Mouse (Mus musculus) CD8-positive naive resting alpha-beta T cell, adult 57 days (primary cell): ENCODE measurements around the gene Ltbp3. TPM values are rescaled to one million over a fixed set of nuclear protein-coding genes. Genes with fewer than 3 reads are reported as not detected.

Experiments
- total RNA-seq: library from RNA; stranded (reverse); gene quantifications from one replicate; pipeline ENCODE4 v1.2.4, GENCODE M21; 2023

Gene Ltbp3
- total RNA-seq, result not detected

GRCm38 (mm10) chr19:5740320-5741317 lies at the start of gene Ltbp3:
Gene Ltbp3, plus strand, starts transcription at chr19:5740904.

GRCm38 (mm10) chr19:5704163-5704800 lies 36.4 kb upstream of the Ltbp3 start, which contains the start of gene Kcnk7:
Gene Kcnk7, plus strand, starts transcription at chr19:5704367.

GRCm38 (mm10) chr19:5725767-5726515 lies 14.8 kb upstream of the Ltbp3 start, which contains the start of gene Ehbp1l1:
Gene Ehbp1l1, minus strand, starts transcription at chr19:5726317.

GRCm38 (mm10) chr19:5729444-5729815 lies 11.3 kb upstream of the Ltbp3 start, which contains the start of gene Fam89b:
Gene Fam89b, minus strand, starts transcription at chr19:5729653.

GRCm38 (mm10) chr19:5770925-5771860 lies 30.5 kb downstream of the Ltbp3 start, which contains the start of gene Scyl1:
Gene Scyl1, minus strand, starts transcription at chr19:5771419.

Other genes with a start within 250 kb of the Ltbp3 start
- gene 1700020D05Rik, start 237.1 kb upstream of the Ltbp3 start, total RNA-seq, result 1.7 TPM
- 8.0 TPM for gene Snx32, start 230.4 kb upstream of the Ltbp3 start, total RNA-seq
- not detected for gene Ovol1, start 180.3 kb upstream of the Ltbp3 start, total RNA-seq
- 20.0 TPM for gene Ap5b1, start 172.9 kb upstream of the Ltbp3 start, total RNA-seq
- gene Rnaseh2c, start 139.0 kb upstream of the Ltbp3 start, total RNA-seq, result 92.9 TPM
- 137 TPM for gene Kat5, start 130.7 kb upstream of the Ltbp3 start, total RNA-seq
- 118 TPM for gene Rela, start 103.4 kb upstream of the Ltbp3 start, total RNA-seq
- gene Sipa1, start 77.2 kb upstream of the Ltbp3 start, total RNA-seq, result 184 TPM
- 53.9 TPM for gene Map3k11, start 52.2 kb upstream of the Ltbp3 start, total RNA-seq
- gene Pcnx3, start 52.0 kb upstream of the Ltbp3 start, total RNA-seq, result 165 TPM
- not detected for gene Kcnk7, start 36.5 kb upstream of the Ltbp3 start, total RNA-seq
- 24.1 TPM for gene Ehbp1l1, start 14.6 kb upstream of the Ltbp3 start, total RNA-seq
- gene Fam89b, start 11.3 kb upstream of the Ltbp3 start, total RNA-seq, result 25.9 TPM
- 55.4 TPM for gene Scyl1, start 30.5 kb downstream of the Ltbp3 start, total RNA-seq
- 152 TPM for gene Frmd8, start 134.4 kb downstream of the Ltbp3 start, total RNA-seq
- gene Slc25a45, start 136.9 kb downstream of the Ltbp3 start, total RNA-seq, result 20.8 TPM
- 1.7 TPM for gene Tigd3, start 153.2 kb downstream of the Ltbp3 start, total RNA-seq
- 147 TPM for gene Dpf2, start 172.1 kb downstream of the Ltbp3 start, total RNA-seq
- 0.67 TPM for gene Cdc42ep2, start 183.9 kb downstream of the Ltbp3 start, total RNA-seq
- 63.5 TPM for gene Pola2, start 223.3 kb downstream of the Ltbp3 start, total RNA-seq
- not detected for gene Slc22a20, start 245.2 kb downstream of the Ltbp3 start, total RNA-seq